Mouse (Mus musculus): ENCODE data around the gene Ptprm. TPM values are rescaled to one million over a fixed set of nuclear protein-coding genes. Genes with fewer than 3 reads are reported as not detected.

Ptprm gene
- polyA plus RNA-seq, 1 experiment from 2014 or later: 1.6 TPM

DNA sequence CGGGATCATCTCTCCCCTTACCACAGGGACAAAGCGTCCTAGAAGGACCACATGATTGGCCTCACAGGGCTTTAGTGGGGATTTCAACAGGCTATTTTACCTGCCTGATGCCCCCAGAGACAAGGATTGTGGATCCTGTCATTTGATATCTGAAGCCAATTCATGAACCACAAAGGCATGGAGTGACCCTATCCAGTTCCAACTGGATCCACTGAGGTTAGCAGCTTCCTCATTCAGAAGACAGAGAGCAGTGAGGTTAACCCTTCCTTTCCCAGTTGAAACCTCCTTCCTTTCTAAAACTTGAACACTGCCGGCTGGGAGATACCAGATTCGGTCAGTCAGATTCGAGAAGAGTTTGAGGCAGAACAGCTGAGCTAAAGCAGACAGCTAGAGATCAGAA, 14.7 kb downstream of the Ptprm start:
- WGBS (ENCODE audit: insufficient replicate concordance): 51% methylated on average over 5 of the region's 5 CpGs
- Histone ChIP-seq H3K4me3 (ENCODE audit: low read depth, low read length) (no peak overlapping the region), H3K36me3 (ENCODE audit: control insufficient read depth, insufficient read depth) (no peaks in the 10 kb centered on the region), H3K27me3 (ENCODE audit: control insufficient read depth, insufficient read depth, low read depth, low read length) (no peaks in the 10 kb centered on the region), H3K4me1 (ENCODE audit: control insufficient read depth, low read depth, low read length) (no peaks in the 10 kb centered on the region), H3K9ac (ENCODE audit: low read depth, low read length) (no peak overlapping the region), H3K27ac (ENCODE audit: low read length) (no peak overlapping the region), H3K9me3 (replicated peaks; ENCODE audit: control insufficient read depth, low read length) (no peaks in the 10 kb centered on the region; the same call in 1 of the 2 replicates), H3K4me2 (ENCODE audit: low read depth, low read length) (no peak overlapping the region)
- ATAC-seq (ENCODE audit: low read depth): no peak

DNA sequence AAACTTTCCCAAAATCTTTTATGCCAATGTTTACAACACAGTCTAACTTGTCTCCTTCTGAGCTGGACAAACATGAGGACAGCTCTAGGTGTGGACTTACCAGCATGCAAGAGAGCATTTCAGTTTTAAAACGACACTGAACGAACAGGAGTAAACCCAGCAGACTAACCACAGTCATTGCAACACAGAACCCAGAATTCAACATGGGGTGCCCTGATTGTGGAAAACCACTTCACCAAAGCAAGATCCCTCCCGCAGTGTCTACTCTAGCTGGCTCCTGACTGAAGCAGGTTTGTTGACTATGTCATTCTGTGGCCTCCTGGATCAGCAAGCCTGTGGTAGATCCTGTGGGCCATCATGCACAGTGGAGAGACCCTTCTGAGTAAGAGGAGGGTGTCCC, 19.9 kb downstream of the Ptprm start:
- H3K27me3 ChIP-seq (ENCODE audit: control insufficient read depth, insufficient read depth, low read depth, low read length): no peaks in the 10 kb centered on the region
- WGBS (ENCODE audit: insufficient replicate concordance): 37% methylated on average over 3 of the region's 3 CpGs
- no peak for ATAC-seq (ENCODE audit: low read depth)

DNA sequence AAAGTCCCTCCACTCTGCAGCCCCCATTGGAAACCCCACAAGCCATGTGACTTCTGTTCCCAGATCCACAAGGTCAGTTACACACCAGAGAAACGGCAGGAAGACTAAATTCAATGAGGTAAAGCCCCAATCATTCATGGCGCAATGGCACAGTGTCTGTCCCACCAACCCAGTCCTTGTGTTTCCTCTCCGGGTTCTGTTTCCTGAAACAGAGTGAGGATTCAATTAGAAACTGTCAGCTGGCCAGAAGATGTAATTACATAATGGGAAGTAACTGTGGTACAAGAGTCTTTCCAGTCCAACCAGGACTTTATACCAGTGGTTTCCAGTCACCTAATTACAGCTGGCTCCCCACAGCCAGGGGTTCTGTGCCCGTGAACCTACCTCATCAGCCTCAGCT, 24.8 kb downstream of the Ptprm start:
- ATAC-seq (ENCODE audit: low read depth): no peak
- WGBS (ENCODE audit: insufficient replicate concordance): 24% methylated on average over 4 of the region's 4 CpGs
- no peak overlapping the region for H3K27ac ChIP-seq (ENCODE audit: low read length)

More for the DNA sequence above, 19.9 kb downstream of the Ptprm start:
- H3K27ac ChIP-seq (ENCODE audit: low read length): no peak overlapping the region
- no peak overlapping the region for H3K9ac ChIP-seq (ENCODE audit: low read depth, low read length)
- no peaks in the 10 kb centered on the region; the same call in 1 of the 2 replicates for H3K9me3 ChIP-seq (replicated peaks; ENCODE audit: control insufficient read depth, low read length)
- no peak overlapping the region for H3K4me3 ChIP-seq (ENCODE audit: low read depth, low read length)
- H3K4me1 ChIP-seq (ENCODE audit: control insufficient read depth, low read depth, low read length): no peaks in the 10 kb centered on the region
- H3K4me2 ChIP-seq (ENCODE audit: low read depth, low read length): no peak overlapping the region
- no peaks in the 10 kb centered on the region for H3K36me3 ChIP-seq (ENCODE audit: control insufficient read depth, insufficient read depth)

DNA sequence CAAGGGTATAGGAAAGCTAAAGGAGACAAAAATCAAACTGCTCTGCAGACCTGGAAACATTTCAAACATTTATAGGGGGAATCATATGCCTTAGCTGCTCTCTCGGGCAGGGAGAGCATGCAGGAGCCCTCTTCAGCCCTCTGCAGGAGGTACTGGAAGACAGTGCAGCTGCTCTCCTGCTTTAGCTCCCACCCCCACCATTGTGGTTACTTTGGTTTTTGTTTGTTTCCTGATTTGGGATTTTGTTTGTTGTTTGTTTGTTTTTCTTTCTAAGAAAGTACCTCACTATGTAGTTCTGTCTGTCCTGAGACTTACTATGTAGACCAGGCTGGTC, 29.8 kb downstream of the Ptprm start:
- Histone ChIP-seq H3K9me3 (replicated peaks; ENCODE audit: control insufficient read depth, low read length) (no peaks in the 10 kb centered on the region), H3K27ac (ENCODE audit: low read length) (no peak overlapping the region), H3K27me3 (ENCODE audit: control insufficient read depth, insufficient read depth, low read depth, low read length) (no peaks in the 10 kb centered on the region), H3K9ac (ENCODE audit: low read depth, low read length) (no peak overlapping the region), H3K36me3 (ENCODE audit: control insufficient read depth, insufficient read depth) (no peaks in the 10 kb centered on the region), H3K4me3 (ENCODE audit: low read depth, low read length) (no peak overlapping the region), H3K4me1 (ENCODE audit: control insufficient read depth, low read depth, low read length) (no peaks in the 10 kb centered on the region), H3K4me2 (ENCODE audit: low read depth, low read length) (no peak overlapping the region)
- ATAC-seq (ENCODE audit: low read depth): no peak
- 47% methylated on average over 1 of the region's 1 CpGs for WGBS (ENCODE audit: insufficient replicate concordance)

More for the DNA sequence above, 24.8 kb downstream of the Ptprm start:
- Histone ChIP-seq H3K4me3 (ENCODE audit: low read depth, low read length) (no peak overlapping the region), H3K4me1 (ENCODE audit: control insufficient read depth, low read depth, low read length) (no peaks in the 10 kb centered on the region), H3K9ac (ENCODE audit: low read depth, low read length) (no peak overlapping the region), H3K9me3 (replicated peaks; ENCODE audit: control insufficient read depth, low read length) (no peaks in the 10 kb centered on the region), H3K36me3 (ENCODE audit: control insufficient read depth, insufficient read depth) (no peaks in the 10 kb centered on the region), H3K27me3 (ENCODE audit: control insufficient read depth, insufficient read depth, low read depth, low read length) (no peaks in the 10 kb centered on the region), H3K4me2 (ENCODE audit: low read depth, low read length) (no peak overlapping the region)

DNA sequence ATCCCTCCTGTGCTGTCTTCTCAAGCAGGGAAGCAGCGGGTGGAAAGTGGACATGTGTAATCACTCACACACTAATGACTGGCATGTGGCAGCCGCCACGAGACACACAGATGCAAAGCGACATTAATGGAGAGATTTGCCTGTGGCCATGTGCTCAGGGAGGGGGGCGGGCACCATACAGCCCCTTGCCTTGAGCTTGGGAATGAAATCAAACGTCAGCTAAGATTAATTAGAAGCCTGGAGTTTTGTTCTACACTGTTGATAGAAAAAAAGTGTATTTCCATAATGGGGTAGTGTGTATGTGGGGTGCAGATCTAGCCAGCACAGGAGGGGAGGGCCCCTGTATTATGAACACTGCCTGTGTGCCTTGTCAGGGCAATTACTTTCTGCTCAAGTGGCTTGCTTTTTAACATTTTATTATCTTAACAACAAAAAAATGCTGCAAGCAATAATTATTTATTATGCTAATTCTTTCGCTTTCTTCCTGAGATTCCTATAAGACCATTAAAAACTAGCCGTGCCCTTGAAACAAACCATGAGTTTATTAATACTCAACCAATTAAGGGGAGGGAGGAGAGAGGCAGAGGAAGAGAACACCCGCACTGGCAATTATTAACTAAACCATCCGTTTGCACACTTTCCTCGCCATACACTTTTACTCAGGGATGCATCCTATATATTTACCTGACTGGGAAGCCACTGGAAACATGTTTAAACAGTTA, 30.3 kb downstream of the Ptprm start:
- no peaks in the 10 kb centered on the region for H3K36me3 ChIP-seq (ENCODE audit: control insufficient read depth, insufficient read depth)
- no peak overlapping the region for H3K9ac ChIP-seq (ENCODE audit: low read depth, low read length)
- no peaks in the 10 kb centered on the region for H3K9me3 ChIP-seq (replicated peaks; ENCODE audit: control insufficient read depth, low read length)
- no peaks in the 10 kb centered on the region for H3K27me3 ChIP-seq (ENCODE audit: control insufficient read depth, insufficient read depth, low read depth, low read length)
- no peak overlapping the region for H3K27ac ChIP-seq (ENCODE audit: low read length)
- 65% methylated on average over 11 of the region's 11 CpGs for WGBS (ENCODE audit: insufficient replicate concordance)
- ATAC-seq (ENCODE audit: low read depth): no peak
- H3K4me2 ChIP-seq (ENCODE audit: low read depth, low read length): no peak overlapping the region
- H3K4me3 ChIP-seq (ENCODE audit: low read depth, low read length): no peak overlapping the region
- H3K4me1 ChIP-seq (ENCODE audit: control insufficient read depth, low read depth, low read length): no peaks in the 10 kb centered on the region

DNA sequence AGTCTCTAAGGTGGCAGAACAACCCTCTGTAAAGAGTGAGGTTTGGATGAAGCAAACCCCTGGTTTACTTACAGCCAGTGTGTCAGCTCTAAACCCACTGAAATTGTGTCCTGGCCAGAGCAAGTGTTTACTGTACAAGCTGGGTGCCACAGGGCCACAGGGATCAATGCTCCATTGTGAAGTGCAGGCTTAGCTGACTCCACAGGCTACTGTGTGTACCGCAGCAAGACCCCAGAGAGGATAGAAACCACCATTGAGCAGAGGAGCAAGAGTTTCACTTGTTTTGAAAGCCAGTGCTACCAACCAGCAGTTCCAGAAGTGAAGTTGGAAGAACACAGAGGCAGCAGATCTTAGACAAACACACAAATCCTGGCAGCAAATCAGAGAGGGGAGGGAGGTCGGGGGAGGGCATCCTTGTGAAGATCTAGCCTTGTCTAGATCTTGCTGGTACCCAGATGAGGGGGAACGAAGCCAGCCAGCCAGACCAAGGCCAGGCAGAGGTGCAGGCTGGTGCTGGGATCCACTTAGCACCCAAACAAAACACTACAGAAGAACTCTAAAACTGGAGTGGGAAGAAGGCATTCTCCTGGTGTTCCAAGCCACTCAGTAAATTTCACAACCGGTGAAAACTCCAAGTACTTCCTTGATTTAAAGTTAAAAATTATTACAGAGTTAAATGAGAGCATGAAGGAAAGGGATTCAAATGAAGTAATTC, 39.6 kb downstream of the Ptprm start:
- Histone ChIP-seq H3K27ac (ENCODE audit: low read length) (no peak overlapping the region), H3K4me2 (ENCODE audit: low read depth, low read length) (no peak overlapping the region), H3K9me3 (replicated peaks; ENCODE audit: control insufficient read depth, low read length) (no peaks in the 10 kb centered on the region), H3K9ac (ENCODE audit: low read depth, low read length) (no peak overlapping the region), H3K27me3 (ENCODE audit: control insufficient read depth, insufficient read depth, low read depth, low read length) (no peaks in the 10 kb centered on the region), H3K36me3 (ENCODE audit: control insufficient read depth, insufficient read depth) (no peaks in the 10 kb centered on the region), H3K4me3 (ENCODE audit: low read depth, low read length) (no peak overlapping the region), H3K4me1 (ENCODE audit: control insufficient read depth, low read depth, low read length) (no peaks in the 10 kb centered on the region)
- ATAC-seq (ENCODE audit: low read depth): no peak
- 48% methylated on average over 4 of the region's 4 CpGs for WGBS (ENCODE audit: insufficient replicate concordance)

DNA sequence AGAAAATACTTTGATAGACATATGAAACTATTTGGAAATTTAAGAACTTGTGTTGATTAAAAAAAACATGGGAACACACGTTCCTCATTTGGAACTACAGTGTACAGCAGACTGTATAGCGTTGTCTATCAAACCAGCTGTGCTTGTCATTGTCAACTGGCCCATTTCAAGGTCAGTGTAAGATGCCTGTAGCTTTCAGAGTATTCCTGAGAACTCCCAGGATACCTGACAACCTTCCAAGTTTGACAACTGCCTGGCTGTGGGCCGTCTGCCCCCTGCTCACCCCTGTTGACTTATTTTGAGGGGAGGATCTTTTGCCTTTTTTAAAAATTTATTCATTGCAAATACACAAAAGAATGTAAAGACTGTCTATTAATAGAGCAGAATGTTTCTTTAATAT, 45.8 kb downstream of the Ptprm start:
- no peaks in the 10 kb centered on the region for H3K9me3 ChIP-seq (replicated peaks; ENCODE audit: control insufficient read depth, low read length)
- no peak overlapping the region for H3K4me3 ChIP-seq (ENCODE audit: low read depth, low read length)
- no peaks in the 10 kb centered on the region for H3K4me1 ChIP-seq (ENCODE audit: control insufficient read depth, low read depth, low read length)
- no peak overlapping the region for H3K4me2 ChIP-seq (ENCODE audit: low read depth, low read length)
- no peaks in the 10 kb centered on the region for H3K36me3 ChIP-seq (ENCODE audit: control insufficient read depth, insufficient read depth)
- no peaks in the 10 kb centered on the region for H3K27me3 ChIP-seq (ENCODE audit: control insufficient read depth, insufficient read depth, low read depth, low read length)
- H3K9ac ChIP-seq (ENCODE audit: low read depth, low read length): no peak overlapping the region
- ATAC-seq (ENCODE audit: low read depth): no peak
- WGBS (ENCODE audit: insufficient replicate concordance): 64% methylated on average over 3 of the region's 3 CpGs
- H3K27ac ChIP-seq (ENCODE audit: low read length): no peak overlapping the region

DNA sequence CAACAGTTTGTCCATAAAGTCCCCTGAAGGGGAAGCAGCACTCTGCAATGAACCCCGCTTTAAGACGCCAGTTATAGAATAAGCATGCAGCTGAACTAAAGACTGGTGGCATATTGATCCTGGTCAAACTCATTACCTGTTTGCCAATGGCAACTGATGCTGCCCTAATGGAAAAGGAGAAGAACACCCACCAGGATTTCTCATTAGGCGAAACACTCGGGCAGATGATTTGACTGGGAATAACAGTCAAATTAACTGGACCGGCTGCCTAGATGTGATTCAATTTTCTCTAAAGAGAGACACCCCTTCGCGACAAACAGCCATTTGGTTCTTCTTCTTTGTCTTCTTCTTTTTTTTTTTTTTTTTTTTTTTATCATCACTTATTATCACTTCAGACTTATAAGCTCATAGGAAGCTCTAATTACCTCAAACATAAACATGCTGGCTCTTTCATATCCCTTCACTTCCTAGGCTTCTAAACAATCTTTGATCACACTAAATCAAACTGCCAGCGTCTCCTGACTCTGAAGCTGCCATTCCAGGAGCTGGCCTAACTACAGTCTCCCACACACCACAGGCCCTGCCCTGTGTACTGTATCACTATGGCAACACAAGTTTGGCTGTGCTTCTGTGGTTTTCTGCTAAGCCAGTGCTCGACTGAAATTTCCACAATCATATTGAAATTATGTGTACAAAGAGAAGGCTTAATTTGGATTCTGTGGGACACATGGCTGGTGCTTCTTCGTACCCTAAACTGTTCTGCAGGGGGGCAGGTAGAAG, 48.0 kb downstream of the Ptprm start:
- Histone ChIP-seq H3K36me3 (ENCODE audit: control insufficient read depth, insufficient read depth) (no peaks in the 10 kb centered on the region), H3K4me2 (ENCODE audit: low read depth, low read length) (no peak overlapping the region), H3K9ac (ENCODE audit: low read depth, low read length) (no peak overlapping the region), H3K9me3 (replicated peaks; ENCODE audit: control insufficient read depth, low read length) (no peaks in the 10 kb centered on the region), H3K4me1 (ENCODE audit: control insufficient read depth, low read depth, low read length) (no peaks in the 10 kb centered on the region), H3K4me3 (ENCODE audit: low read depth, low read length) (no peak overlapping the region), H3K27me3 (ENCODE audit: control insufficient read depth, insufficient read depth, low read depth, low read length) (no peaks in the 10 kb centered on the region), H3K27ac (ENCODE audit: low read length) (no peak overlapping the region)
- 58% methylated on average over 10 of the region's 10 CpGs for WGBS (ENCODE audit: insufficient replicate concordance)
- ATAC-seq (ENCODE audit: low read depth): no peak

DNA sequence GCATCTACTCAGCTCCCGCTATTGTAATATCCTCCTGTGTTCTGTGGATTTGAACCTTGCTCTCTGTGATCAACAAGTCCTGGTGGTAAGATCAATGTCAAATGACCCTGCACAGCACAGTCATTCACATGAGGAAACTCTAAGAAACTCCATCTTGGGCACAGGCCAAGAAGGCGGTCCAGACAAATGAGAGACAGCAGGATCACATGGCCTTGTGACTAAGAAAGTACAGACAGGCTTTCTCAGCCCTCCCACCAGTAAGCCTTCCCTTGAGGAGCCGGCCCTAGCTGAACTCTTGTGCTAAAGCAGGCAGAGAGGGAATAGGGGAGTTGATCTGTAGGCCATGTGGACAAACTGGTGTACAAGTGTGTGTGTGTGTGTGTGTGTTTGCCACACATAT, 49.4 kb downstream of the Ptprm start:
- Histone ChIP-seq H3K27ac (ENCODE audit: low read length) (no peak overlapping the region), H3K36me3 (ENCODE audit: control insufficient read depth, insufficient read depth) (no peaks in the 10 kb centered on the region), H3K4me1 (ENCODE audit: control insufficient read depth, low read depth, low read length) (no peaks in the 10 kb centered on the region), H3K4me2 (ENCODE audit: low read depth, low read length) (no peak overlapping the region), H3K9me3 (replicated peaks; ENCODE audit: control insufficient read depth, low read length) (no peaks in the 10 kb centered on the region), H3K9ac (ENCODE audit: low read depth, low read length) (no peak overlapping the region), H3K4me3 (ENCODE audit: low read depth, low read length) (no peak overlapping the region), H3K27me3 (ENCODE audit: control insufficient read depth, insufficient read depth, low read depth, low read length) (no peaks in the 10 kb centered on the region)
- WGBS (ENCODE audit: insufficient replicate concordance): 60% methylated on average over 3 of the region's 3 CpGs
- ATAC-seq (ENCODE audit: low read depth): no peak
